Mouse (Mus musculus) brown adipose tissue, adult 24 weeks (tissue): ENCODE measurements around the gene Rbmxl1. TPM values are rescaled to one million over a fixed set of nuclear protein-coding genes. Genes with fewer than 3 reads are reported as not detected.

Experiments used
- polyA plus RNA-seq: library from polyadenylated mRNA; stranded (reverse); fragments of >200 nt; gene quantifications from 2 replicates; pipeline ENCODE4 v1.2.4, GENCODE M21; 2012; ENCODE audit not compliant: missing spikeins, insufficient read depth, insufficient read length

The Rbmxl1 gene
- polyA plus RNA-seq, 1 experiment = 17.8 TPM

Other genes starting within 250 kb of the Rbmxl1 start
- gene Pou4f2, start 72.3 kb downstream of the Rbmxl1 start, polyA plus RNA-seq = not detected in 2 replicates
- 5.3 and 6.0 TPM in 2 replicates for gene Slc10a7, start 448 bp upstream of the Rbmxl1 start, polyA plus RNA-seq